Mouse (Mus musculus) B cell, adult (primary cell): ENCODE measurements around the gene Gm48551. TPM values are rescaled to one million over a fixed set of nuclear protein-coding genes. Genes with fewer than 3 reads are reported as not detected.

Source experiments
- total RNA-seq: library from RNA; stranded (reverse); gene quantifications from 4 replicates; pipeline ENCODE4 v1.2.4, GENCODE M21; 2023; ENCODE audit not compliant: inconsistent age

The Gm48551 gene
- 1.4 to 2.8 TPM (median 1.9 TPM) in 4 replicates for total RNA-seq

DNA sequence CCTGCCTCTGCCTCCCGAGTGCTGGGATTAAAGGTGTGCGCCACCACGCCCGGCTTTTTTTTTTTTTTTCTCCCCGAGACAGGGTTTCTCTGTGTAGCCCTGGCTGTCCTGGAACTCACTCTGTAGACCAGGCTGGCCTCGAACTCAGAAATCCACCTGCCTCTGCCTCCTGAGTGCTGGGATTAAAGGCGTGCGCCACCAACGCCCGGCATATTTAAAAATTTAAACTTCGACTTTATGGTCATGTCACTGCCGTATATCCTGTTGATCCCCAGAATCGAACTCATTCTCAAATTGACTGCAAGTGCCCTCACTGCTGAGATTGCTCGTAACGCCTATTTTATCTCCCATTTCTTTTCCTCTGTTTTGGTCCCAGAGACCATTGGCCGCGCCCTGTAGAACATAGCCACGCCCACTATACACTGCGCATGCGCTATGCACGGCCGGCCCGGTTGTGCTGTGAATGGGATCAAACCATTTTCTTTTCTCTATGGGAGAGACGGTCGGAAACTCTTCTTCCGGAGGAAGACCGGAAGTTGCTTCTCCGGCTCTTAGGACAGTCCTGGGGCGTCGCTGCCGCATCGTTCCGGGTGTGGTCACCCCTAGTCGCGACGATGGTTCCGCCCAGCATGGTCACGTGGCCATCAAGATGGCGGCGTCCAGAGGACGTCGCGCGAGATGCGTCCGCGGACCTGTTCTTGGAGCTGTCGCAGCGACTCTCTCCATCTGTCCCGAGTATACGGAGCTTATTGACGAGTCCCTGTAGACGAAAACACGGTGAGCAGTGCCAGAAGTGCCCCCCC is at the start of gene Gm48551, which contains the start of gene Dohh:
TSS of gene Gm48551 (plus strand) at position 665 of the 803 bp plus-strand sequence.
TSS of gene Dohh (plus strand) at position 627 of the 803 bp plus-strand sequence.

DNA sequence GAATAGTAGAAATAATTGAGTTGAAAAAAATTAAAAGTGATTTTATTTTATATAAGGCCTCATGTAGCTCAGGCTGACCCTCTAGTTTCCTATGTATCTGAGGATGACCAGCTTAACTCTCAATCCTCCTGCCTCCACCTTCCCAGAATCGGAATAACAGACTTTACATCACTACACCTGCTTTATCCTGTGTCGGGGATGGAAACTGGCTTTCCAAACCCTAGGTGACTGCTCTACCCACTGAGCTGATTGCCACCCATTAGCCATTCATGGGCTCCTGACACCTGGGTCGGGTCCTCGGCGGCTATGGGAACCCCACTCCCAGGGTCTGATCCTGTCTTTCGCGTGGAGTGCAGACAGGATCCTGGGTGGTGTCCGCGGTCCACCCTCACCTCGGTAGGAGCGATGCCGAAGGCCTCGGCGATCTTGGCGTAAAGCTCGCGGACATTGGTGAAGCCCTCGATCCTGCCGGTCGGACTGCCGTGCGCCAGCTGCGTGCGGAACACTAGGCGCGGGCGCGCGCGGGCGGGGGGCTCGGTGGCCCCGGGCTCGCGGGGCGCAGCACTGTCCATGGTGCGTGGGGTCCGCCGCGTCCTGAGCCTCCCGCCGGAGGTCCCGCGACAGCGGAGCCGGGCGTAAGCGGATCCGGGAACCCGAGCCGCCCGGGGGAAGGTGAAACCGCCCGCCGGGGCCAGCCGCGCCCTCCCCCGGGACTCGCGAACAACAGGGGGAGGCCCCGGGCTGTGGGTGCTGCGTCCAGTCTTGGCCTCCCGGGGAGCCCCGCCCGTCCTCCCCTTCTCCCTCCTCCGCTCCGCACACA is 41.4 kb upstream of the Gm48551 start, which contains the start of gene Gipc3:
TSS of gene Gipc3 (minus strand) at position 581 of the 820 bp plus-strand sequence.

DNA sequence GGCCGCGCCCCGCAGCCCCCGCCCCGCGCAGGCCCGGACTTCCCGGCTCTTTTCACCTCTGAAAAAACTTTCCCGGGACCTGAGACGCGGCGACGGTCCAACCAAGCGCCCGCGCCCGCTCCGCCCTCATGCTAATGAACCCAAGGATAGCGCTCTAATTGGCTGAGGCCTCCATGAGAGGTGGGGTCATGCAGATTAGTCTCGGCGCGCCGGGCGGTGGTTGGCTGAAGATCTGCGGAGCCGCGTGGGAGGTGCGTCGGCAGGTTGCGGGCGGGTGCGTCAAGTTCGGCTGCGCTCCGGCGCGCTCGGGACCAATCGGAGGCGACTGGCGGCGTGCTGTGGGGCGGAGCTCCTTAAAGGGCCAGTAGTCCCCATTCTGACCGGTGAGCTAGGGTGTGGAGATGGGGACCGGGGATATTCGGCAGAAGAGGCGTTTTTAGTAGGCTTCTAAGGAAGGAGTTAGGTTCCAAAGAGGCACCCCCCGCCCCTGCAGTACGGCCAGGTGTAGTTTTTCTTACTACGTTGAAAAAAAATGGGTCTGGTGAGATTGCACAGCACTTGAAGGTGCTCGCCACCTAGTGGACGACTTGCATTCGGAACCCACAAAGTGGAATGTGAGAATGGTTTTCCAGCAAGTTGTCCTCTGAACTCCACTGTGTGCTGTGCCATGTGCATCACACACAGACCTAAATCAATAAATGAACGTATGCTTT is 33.8 kb upstream of the Gm48551 start, which contains the start of gene Hmg20b:
TSS of gene Hmg20b (minus strand) at position 130 of the 713 bp plus-strand sequence.

DNA sequence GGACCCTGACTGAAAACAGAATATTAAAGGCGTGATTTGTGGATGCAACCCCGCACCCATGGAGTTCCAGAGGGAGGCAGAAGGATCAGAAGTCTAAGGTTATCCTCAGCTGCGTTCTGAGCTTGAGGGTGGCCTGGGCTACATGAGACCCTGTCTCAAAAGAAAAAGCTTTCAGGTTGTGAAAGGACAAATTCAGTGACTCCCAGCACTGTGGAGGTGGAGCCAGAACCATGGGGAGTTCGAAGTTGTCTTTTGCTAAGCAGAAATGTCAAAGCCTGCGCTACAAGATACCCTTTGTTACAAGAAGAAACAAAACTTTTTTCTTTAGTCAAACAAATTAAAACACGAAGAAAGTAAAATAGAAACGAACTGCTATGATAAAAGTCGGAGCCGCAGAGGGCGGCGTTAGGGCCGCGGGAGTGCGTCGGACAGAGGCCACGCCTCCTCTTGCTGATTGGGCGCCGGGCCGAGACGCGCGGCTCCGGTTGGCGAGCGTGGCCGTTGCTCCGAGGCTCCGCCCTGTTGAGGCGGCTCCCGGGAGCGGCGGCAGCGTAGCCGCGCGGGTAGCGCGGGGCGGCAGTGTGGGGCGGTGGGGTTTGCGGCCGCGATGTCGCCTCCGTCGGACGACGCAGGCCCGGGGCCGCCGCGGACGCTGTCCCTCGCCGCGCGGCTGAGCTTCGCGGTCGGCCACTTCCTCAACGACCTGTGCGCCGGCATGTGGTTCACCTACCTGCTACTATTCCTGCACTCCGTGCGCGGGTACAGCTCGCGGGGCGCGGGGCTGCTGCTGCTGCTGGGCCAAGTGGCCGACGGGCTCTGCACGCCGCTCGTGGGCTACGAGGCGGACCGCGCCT is 27.0 kb upstream of the Gm48551 start, which contains the start of gene Mfsd12:
TSS of gene Mfsd12 (plus strand) at position 501 of the 854 bp plus-strand sequence.

DNA sequence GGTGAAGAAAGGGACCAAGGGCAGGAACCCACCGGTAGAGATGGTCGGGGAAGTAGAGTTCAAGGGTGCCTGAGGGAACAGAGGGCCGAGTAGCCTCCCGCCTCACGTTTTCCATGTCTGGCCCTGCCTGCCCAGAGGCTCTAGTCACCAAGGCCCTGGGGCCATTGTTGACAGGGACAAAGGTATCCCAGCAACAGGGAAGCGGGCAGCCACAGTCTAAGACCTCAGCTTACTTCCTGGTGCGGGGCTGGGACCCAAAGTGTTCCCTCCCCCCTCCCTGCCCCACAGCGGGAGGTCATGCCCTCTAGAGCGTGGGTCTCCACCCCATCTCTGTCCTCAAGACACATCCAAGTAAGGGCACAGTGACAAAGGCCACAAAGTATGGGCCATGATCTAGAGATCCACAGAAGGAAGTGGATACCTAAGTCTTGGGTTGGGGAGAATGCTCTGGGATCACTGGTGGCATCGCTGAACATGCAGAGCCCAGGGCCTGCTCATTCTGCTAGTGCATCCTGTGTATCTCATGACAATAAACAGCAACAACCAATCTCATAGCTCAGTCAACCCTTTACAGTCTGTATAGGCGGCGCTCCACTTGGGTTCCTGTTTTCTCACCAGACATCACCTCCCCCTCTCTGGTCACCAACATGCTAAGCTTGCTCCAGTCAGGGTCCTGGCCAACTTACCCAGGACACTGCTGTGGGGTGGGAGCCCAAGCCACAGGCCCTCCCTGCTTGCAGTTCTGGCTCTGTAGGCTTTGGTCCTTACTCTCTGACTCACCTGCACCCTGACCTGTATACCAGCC is 18.4 kb upstream of the Gm48551 start, which contains the start of gene 4930404N11Rik:
TSS of gene 4930404N11Rik (minus strand) at position 145 of the 805 bp plus-strand sequence.

DNA sequence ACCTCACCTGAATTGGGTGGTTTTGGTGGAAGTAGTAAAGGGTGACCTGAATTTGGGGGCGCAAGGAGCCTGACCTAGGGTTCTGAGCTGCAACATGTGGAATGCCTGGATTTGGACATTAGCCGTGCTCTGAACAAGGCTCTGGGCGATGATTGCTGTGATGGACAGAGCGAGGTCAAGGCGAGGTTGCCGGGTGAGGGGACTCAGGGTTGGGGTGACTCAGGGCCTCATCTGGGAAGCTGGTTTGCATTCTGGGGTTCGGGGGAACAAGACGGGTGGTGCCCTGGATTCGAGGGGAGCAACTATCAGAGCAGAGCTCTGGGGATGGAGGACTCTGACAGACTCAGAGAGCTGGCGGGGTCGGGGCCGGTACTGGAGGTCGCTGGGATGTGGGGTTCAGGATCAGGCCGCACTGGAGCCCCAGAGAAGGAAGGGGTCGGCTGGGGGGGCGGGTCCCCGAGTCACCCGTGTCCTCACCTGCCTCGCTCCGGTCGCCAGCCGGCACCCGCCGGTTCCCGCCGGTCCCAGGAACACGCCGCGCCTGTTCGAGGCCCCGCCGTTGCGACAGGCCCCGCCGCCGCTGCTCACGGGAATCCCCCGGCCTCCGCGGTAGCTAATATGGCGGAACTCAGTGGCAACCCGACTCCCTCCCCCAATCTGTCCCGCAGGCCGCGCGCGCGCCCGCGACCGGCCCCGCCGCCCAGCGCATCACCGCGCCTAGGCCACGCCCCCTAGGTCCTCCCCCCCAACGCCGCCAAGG is 6.3 kb upstream of the Gm48551 start, which contains the start of gene Fzr1:
TSS of gene Fzr1 (minus strand) at position 724 of the 760 bp plus-strand sequence.

DNA sequence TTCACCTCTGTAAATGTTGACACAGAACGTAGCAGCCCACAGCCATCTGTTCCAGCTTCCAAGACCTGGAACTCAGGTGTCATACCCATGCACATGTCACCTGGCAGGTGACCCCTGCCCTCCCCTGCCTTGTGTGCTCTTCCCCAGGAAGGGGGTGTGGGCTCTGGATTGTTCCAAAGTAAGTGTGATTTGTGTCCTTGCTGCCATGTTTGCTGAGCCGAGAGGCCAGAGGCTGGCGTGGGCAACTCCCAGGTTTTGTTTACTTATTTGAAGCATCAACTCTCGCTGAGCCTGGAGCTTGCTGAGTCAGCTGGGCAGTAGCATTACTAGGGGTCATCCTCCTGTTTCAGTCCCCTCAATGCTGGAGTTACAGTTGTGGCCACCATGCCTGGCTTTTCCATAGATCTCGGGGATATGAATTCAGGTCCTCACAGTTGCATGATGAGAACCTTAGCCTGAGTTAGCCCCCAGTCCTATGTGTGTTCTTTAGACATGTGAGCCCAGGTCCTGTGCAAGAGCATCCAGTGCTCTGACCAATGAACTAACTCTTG is 4.3 kb downstream of the Gm48551 start, which contains the start of gene Gm48552:
TSS of gene Gm48552 (plus strand) at position 501 of the 551 bp plus-strand sequence.

DNA sequence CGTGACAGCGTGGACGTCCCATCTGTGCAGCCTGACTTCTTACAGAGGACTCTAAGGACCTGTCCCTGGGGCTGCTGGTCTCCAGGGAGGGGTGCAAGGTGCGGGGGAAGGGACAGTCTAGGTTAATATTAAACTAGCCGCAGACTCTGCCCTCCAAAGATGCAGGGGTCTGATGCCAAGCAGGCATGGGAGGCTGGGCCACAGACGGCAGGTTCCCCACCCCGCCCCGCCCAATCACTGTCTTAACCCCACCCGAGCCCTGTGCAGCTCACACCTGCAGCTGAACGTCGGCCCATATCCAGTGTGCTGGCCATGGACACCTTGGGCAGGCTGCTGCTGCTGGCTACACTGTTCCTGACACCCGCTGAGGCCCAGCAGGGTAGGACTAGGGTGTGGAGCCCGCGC is 8.5 kb downstream of the Gm48551 start, which contains the start of gene Smim24:
TSS of gene Smim24 (plus strand) at position 271 of the 405 bp plus-strand sequence.

Other genes with a start within 250 kb of the Gm48551 start
- 96.3 to 108 TPM (median 102 TPM) in 4 replicates for gene Zbtb7a, start 249.2 kb upstream of the Gm48551 start, total RNA-seq
- gene Pias4, start 216.5 kb upstream of the Gm48551 start, total RNA-seq = 56.6 to 67.0 TPM (median 64.0 TPM) in 4 replicates
- gene Eef2, start 207.8 kb upstream of the Gm48551 start, total RNA-seq = 2,010 to 2,056 TPM (median 2,036 TPM) in 4 replicates
- gene Dapk3, start 201.5 kb upstream of the Gm48551 start, total RNA-seq = 75.8 to 91.0 TPM (median 85.2 TPM) in 4 replicates
- not detected in 4 replicates for gene 4930442H23Rik, start 200.6 kb upstream of the Gm48551 start, total RNA-seq
- not detected in 4 replicates for gene Nmrk2, start 182.4 kb upstream of the Gm48551 start, total RNA-seq
- not detected in 4 replicates for gene Atcay, start 153.6 kb upstream of the Gm48551 start, total RNA-seq
- gene Zfr2, start 151.3 kb upstream of the Gm48551 start, total RNA-seq = 2.6 to 7.2 TPM (median 4.5 TPM) in 4 replicates
- gene Matk, start 131.5 kb upstream of the Gm48551 start, total RNA-seq = 22.2 to 31.3 TPM (median 26.5 TPM) in 4 replicates
- 128 to 138 TPM (median 136 TPM) in 4 replicates for gene Mrpl54, start 117.5 kb upstream of the Gm48551 start, total RNA-seq
- gene Apba3, start 117.5 kb upstream of the Gm48551 start, total RNA-seq = 41.2 to 44.0 TPM (median 42.6 TPM) in 4 replicates
- 12.7 to 18.0 TPM (median 17.5 TPM) in 4 replicates for gene Tjp3, start 92.9 kb upstream of the Gm48551 start, total RNA-seq
- 150 to 166 TPM (median 155 TPM) in 4 replicates for gene Pip5k1c, start 91.5 kb upstream of the Gm48551 start, total RNA-seq
- gene Cactin, start 63.4 kb upstream of the Gm48551 start, total RNA-seq = 45.1 to 49.2 TPM (median 46.9 TPM) in 4 replicates
- gene Tbxa2r, start 55.7 kb upstream of the Gm48551 start, total RNA-seq = 3.0 to 4.6 TPM (median 3.8 TPM) in 4 replicates
- gene Gipc3, start 41.2 kb upstream of the Gm48551 start, total RNA-seq = 0.42 to 1.0 TPM (median 0.82 TPM) in 4 replicates
- gene Hmg20b, start 34.0 kb upstream of the Gm48551 start, total RNA-seq = 64.5 to 77.9 TPM (median 72.9 TPM) in 4 replicates
- 9.2 to 15.5 TPM (median 12.6 TPM) in 4 replicates for gene Mfsd12, start 27.0 kb upstream of the Gm48551 start, total RNA-seq
- gene 4930404N11Rik, start 18.6 kb upstream of the Gm48551 start, total RNA-seq = 5.8 to 7.9 TPM (median 7.7 TPM) in 4 replicates
- gene Fzr1, start 6.0 kb upstream of the Gm48551 start, total RNA-seq = 38.8 to 48.3 TPM (median 46.2 TPM) in 4 replicates
- 33.2 to 44.7 TPM (median 38.4 TPM) in 4 replicates for gene Dohh, start within 50 bp of the Gm48551 start, total RNA-seq
- 1.8 to 11.0 TPM (median 4.5 TPM) in 4 replicates for gene Gm48552, start 4.5 kb downstream of the Gm48551 start, total RNA-seq
- gene Smim24, start 8.6 kb downstream of the Gm48551 start, total RNA-seq = 4.3 to 7.4 TPM (median 6.4 TPM) in 4 replicates
- 15.2 to 21.2 TPM (median 16.2 TPM) in 4 replicates for gene Nfic, start 71.2 kb downstream of the Gm48551 start, total RNA-seq
- gene Celf5, start 98.2 kb downstream of the Gm48551 start, total RNA-seq = 0.13 TPM in 1 of 4 replicates, not detected in the others
- 110 to 118 TPM (median 115 TPM) in 4 replicates for gene Ncln, start 111.9 kb downstream of the Gm48551 start, total RNA-seq
- gene S1pr4, start 115.7 kb downstream of the Gm48551 start, total RNA-seq = 50.5 to 55.7 TPM (median 53.1 TPM) in 4 replicates
- 5.7 to 6.9 TPM (median 6.4 TPM) in 4 replicates for gene Gna15, start 139.8 kb downstream of the Gm48551 start, total RNA-seq
- gene Gna11, start 160.7 kb downstream of the Gm48551 start, total RNA-seq = 21.6 to 29.7 TPM (median 24.6 TPM) in 4 replicates
- 319 to 355 TPM (median 326 TPM) in 4 replicates for gene Aes, start 175.0 kb downstream of the Gm48551 start, total RNA-seq
- gene Tle2, start 190.1 kb downstream of the Gm48551 start, total RNA-seq = 4.0 to 6.9 TPM (median 4.3 TPM) in 4 replicates
- 0.74 to 1.9 TPM (median 1.7 TPM) in 3 of 4 replicates, not detected in the other for gene Tle6, start 216.6 kb downstream of the Gm48551 start, total RNA-seq
- 2.0 to 4.7 TPM (median 2.9 TPM) in 4 replicates for gene BC025920, start 221.8 kb downstream of the Gm48551 start, total RNA-seq
- gene Sirt6, start 243.3 kb downstream of the Gm48551 start, total RNA-seq = 18.6 to 26.0 TPM (median 23.9 TPM) in 4 replicates
- 2.6 to 3.3 TPM (median 2.7 TPM) in 4 replicates for gene Ankrd24, start 244.1 kb downstream of the Gm48551 start, total RNA-seq